Mouse (Mus musculus) midbrain, embryonic 12.5 days (tissue): ENCODE measurements at regions not wholly inside any gene's neighbourhood (a gene's known extent, or its start where the extent isn't known, plus 50 kb on each side); places are given as distances from the start of the nearest gene placed in this dataset.

ENCODE experiments used
- ATAC-seq: fragments of 200-750 bp; cut with Nextera tagmentation; 2 replicates; pipeline ENCODE4 v1.8.0; 2017; ENCODE audit warnings: low read depth, moderate TSS enrichment, moderate library complexity; ENCODE audit not compliant: low FRiP score
- H3K27ac ChIP-seq: fragments of 300-500 bp; sonication (generic); replicated peaks from 2 replicates; pipeline ENCODE4 v1.5.1; 2016; ENCODE audit warnings: mild to moderate bottlenecking
- H3K27me3 ChIP-seq: fragments of 300-500 bp; sonication (generic); 2 replicates; pipeline ENCODE4 v1.6.1; 2016; ENCODE audit warnings: mild to moderate bottlenecking
- H3K36me3 ChIP-seq: fragments of 300-500 bp; sonication (generic); 2 replicates; pipeline ENCODE4 v1.6.1; 2016
- H3K4me1 ChIP-seq: fragments of 300-500 bp; sonication (generic); 2 replicates; pipeline ENCODE4 v1.6.1; 2016
- H3K4me2 ChIP-seq: fragments of 300-500 bp; sonication (generic); replicated peaks from 2 replicates; pipeline ENCODE4 v1.6.1; 2016; ENCODE audit warnings: mild to moderate bottlenecking, moderate library complexity
- H3K4me3 ChIP-seq: fragments of 300-500 bp; sonication (generic); 2 replicates; pipeline ENCODE4 v1.5.1; 2016; ENCODE audit warnings: mild to moderate bottlenecking
- H3K9ac ChIP-seq: fragments of 300-500 bp; sonication (generic); replicated peaks from 2 replicates; pipeline ENCODE4 v1.6.1; 2016; ENCODE audit warnings: mild to moderate bottlenecking, moderate library complexity
- H3K9me3 ChIP-seq: fragments of 300-500 bp; sonication (generic); 2 replicates; pipeline ENCODE4 v1.6.1; 2016; ENCODE audit warnings: mild to moderate bottlenecking
- WGBS: fragments of 180-500 bp; shearing (Covaris S2); methylation state at CpG from one replicate; pipeline ENCODE4 v1.1.7; 2016; 5-methylcytosine and 5-hydroxymethylcytosine counted together

- H3K27me3 ChIP-seq: no peaks in the 10 kb centered on the region
- no peaks in the 10 kb centered on the region for H3K9me3 ChIP-seq
- no peak overlapping the region for H3K9ac ChIP-seq
- H3K36me3 ChIP-seq: no peaks in the 10 kb centered on the region
- no peak for ATAC-seq
- H3K4me3 ChIP-seq: no peak overlapping the region
- H3K27ac ChIP-seq: no peak overlapping the region
- H3K4me1 ChIP-seq: no peaks in the 10 kb centered on the region
- H3K4me2 ChIP-seq: no peak overlapping the region
- WGBS: 84% methylated on average over 5 of the region's 5 CpGs
These were observed 124.4 kb upstream of the Rnd3 start for GRCm38 (mm10) chr2:51273300-51273699.

GRCm38 (mm10) chr2:51268532-51268931 is 119.6 kb upstream of the Rnd3 start:
- Histone ChIP-seq H3K4me3 (no peak overlapping the region), H3K9me3 (no peaks in the 10 kb centered on the region), H3K27ac (no peak overlapping the region), H3K9ac (no peak overlapping the region), H3K36me3 (no peaks in the 10 kb centered on the region), H3K27me3 (no peaks in the 10 kb centered on the region), H3K4me1 (no peaks in the 10 kb centered on the region), H3K4me2 (no peak overlapping the region)
- ATAC-seq: no peak
- 73% methylated on average over 2 of the region's 2 CpGs for WGBS

DNA sequence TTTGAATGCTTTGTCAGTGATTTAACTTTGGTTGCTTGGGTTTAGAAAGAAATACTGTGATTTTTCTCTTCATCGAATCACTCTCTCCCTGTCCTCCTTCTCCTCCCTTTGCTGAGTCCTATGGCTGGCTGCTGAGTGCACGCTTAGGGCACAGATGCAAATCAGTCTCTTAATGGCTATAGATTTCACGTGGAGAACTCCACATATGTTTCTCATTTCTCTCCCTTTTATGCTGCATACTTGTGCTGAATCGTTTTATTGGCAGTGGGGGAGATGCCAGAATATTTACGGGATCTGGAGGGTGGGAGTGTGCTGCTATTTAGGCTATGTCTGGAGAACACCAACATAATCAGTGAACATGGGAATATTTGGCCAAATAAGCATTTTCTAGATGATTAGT is 118.8 kb upstream of the Rnd3 start:
- no peak for ATAC-seq
- no peak overlapping the region for H3K27ac ChIP-seq
- no peak overlapping the region for H3K4me2 ChIP-seq
- H3K9ac ChIP-seq: no peak overlapping the region
- WGBS: 76% methylated on average over 5 of the region's 5 CpGs
- no peaks in the 10 kb centered on the region for H3K9me3 ChIP-seq
- H3K27me3 ChIP-seq: no peaks in the 10 kb centered on the region
- no peaks in the 10 kb centered on the region for H3K4me1 ChIP-seq
- H3K4me3 ChIP-seq: no peak overlapping the region
- no peaks in the 10 kb centered on the region for H3K36me3 ChIP-seq

- H3K27me3 ChIP-seq: no peaks in the 10 kb centered on the region
- WGBS: 77% methylated on average over 1 of the region's 1 CpGs
- no peaks in the 10 kb centered on the region for H3K36me3 ChIP-seq
- H3K4me2 ChIP-seq: no peak overlapping the region
- H3K9ac ChIP-seq: no peak overlapping the region
- no peak overlapping the region for H3K27ac ChIP-seq
- H3K9me3 ChIP-seq: no peaks in the 10 kb centered on the region
- H3K4me3 ChIP-seq: no peak overlapping the region
- ATAC-seq: no peak
- no peaks in the 10 kb centered on the region for H3K4me1 ChIP-seq
These were observed 113.6 kb upstream of the Rnd3 start for GRCm38 (mm10) chr2:51262506-51262905.

DNA sequence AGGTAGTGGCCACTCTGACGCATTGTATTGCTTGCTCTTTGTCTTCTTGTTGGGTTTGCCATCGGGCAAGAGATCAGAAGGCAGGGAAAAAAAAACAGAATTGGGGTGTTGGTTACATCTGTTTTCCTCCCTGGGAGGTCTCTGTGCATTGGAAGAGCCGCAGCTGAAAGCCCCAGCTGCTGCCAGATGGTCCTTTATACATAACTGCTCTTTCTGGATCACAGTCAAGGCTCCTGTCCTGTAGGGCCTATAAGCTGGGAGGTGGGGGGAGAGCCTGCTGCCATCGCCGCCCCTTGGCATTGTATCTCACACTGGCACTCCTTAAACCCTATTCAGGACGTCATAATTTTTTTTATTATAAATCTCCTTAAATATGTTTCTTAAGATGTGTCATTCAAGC is 101.9 kb upstream of the Rnd3 start:
- no peak overlapping the region for H3K9ac ChIP-seq
- H3K4me1 ChIP-seq: peaks cover 5% of the 10 kb centered on the region; the same call in 1 of the 2 replicates
- 49% methylated on average over 6 of the region's 6 CpGs for WGBS
- no peak overlapping the region for H3K4me2 ChIP-seq
- 0 out of 2 replicates have a peak overlapping the region, but pooled peaks have one; percentile 1 for H3K27ac ChIP-seq
- H3K36me3 ChIP-seq: no peaks in the 10 kb centered on the region
- H3K4me3 ChIP-seq: no peak overlapping the region
- no peaks in the 10 kb centered on the region for H3K9me3 ChIP-seq
- H3K27me3 ChIP-seq: no peaks in the 10 kb centered on the region
- peak; percentile 56; the same call in 1 of the 2 replicates for ATAC-seq

DNA sequence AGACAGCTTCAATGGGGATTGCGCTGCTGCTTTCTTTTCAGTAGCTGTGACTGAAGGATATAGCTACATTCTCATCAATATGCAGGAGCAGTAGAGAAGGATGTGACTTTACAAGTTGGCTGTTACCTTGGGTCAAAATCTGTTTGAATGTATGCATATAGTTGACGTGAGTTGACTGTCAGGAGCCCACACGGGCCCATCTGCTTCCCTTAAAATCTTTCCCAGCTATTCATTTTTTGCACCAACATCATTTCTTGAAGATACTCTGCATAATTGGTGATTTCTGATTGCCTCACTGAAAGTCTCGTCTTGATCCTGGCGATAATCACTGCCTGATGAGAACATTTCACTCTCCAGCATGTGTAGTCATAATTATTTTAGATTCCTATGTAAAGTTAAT is 92.7 kb upstream of the Rnd3 start:
- 65% methylated on average over 5 of the region's 5 CpGs for WGBS

DNA sequence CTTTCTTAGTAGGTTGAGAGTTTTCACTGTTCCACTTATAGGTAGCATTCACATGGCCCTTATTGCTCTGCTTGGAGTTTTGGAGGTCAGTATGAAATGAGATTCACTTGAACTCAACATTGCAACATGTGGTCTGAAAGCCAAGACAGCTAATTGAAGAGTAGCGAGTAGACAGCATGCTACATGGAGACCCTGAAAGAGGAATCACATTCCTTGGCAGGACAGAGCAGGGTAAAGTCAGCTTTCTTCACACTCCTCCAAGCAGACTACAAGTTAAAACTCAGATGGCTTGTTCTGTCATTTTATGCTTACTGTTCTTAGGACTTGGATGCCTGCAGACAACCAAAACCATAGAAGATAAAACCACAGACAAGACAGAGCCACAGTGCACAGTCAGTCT is 91.1 kb upstream of the Rnd3 start:
- H3K4me3 ChIP-seq: no peak overlapping the region
- ATAC-seq: no peak
- no peak overlapping the region for H3K4me2 ChIP-seq
- WGBS: 91% methylated on average over 1 of the region's 1 CpGs
- no peaks in the 10 kb centered on the region for H3K27me3 ChIP-seq
- peaks cover 17% of the 10 kb centered on the region; the same call in 1 of the 2 replicates for H3K4me1 ChIP-seq
- H3K36me3 ChIP-seq: no peaks in the 10 kb centered on the region
- no peaks in the 10 kb centered on the region for H3K9me3 ChIP-seq
- no peak overlapping the region for H3K9ac ChIP-seq
- H3K27ac ChIP-seq: no peak overlapping the region

More for the DNA sequence above, 92.7 kb upstream of the Rnd3 start:
- peaks cover 17% of the 10 kb centered on the region; the same call in 1 of the 2 replicates for H3K4me1 ChIP-seq
- H3K27ac ChIP-seq: no peak overlapping the region
- H3K36me3 ChIP-seq: no peaks in the 10 kb centered on the region
- no peak overlapping the region for H3K9ac ChIP-seq
- no peaks in the 10 kb centered on the region for H3K27me3 ChIP-seq
- no peak for ATAC-seq
- no peak overlapping the region for H3K4me3 ChIP-seq
- H3K4me2 ChIP-seq: no peak overlapping the region
- H3K9me3 ChIP-seq: no peaks in the 10 kb centered on the region

DNA sequence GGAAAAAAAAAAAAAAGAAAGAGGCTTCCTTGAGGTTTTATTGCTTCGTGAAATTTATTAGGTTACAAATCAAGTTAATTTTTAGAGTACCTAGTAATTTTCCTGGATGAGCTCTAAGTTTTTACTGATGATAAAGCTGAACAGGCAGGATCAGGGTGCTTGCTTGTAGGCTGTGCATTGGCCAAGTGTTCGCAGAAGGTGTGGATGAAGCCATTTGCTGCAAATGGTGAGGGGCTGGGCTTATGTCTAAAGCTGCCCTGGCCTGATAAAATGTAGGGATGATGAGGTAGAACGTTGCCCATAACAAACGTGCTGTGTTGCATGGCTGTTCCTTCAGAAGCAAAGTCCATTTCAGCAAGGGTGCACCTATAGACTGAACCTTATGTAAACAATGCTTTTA is 90.1 kb upstream of the Rnd3 start:
- Histone ChIP-seq H3K36me3 (no peaks in the 10 kb centered on the region), H3K4me3 (no peak overlapping the region), H3K27ac (peak overlapping the region; percentile 32; the same call in 1 of the 2 replicates), H3K4me1 (peaks cover 17% of the 10 kb centered on the region; the same call in 1 of the 2 replicates), H3K4me2 (no peak overlapping the region), H3K9ac (no peak overlapping the region), H3K9me3 (no peaks in the 10 kb centered on the region), H3K27me3 (no peaks in the 10 kb centered on the region)
- WGBS: 65% methylated on average over 4 of the region's 4 CpGs
- ATAC-seq: no peak

- Histone ChIP-seq H3K4me2 (peak overlapping the region; percentile 39), H3K9me3 (no peaks in the 10 kb centered on the region), H3K4me3 (0 out of 2 replicates have a peak overlapping the region, but pooled peaks have one; percentile 1), H3K36me3 (no peaks in the 10 kb centered on the region), H3K4me1 (peaks cover 17% of the 10 kb centered on the region; the same call in 1 of the 2 replicates), H3K27ac (peak overlapping the region; percentile 32; the same call in 1 of the 2 replicates), H3K27me3 (no peaks in the 10 kb centered on the region), H3K9ac (no peak overlapping the region)
- WGBS: 9% methylated on average over 16 of the region's 16 CpGs
- peak; percentile 75 for ATAC-seq
These were observed 89.4 kb upstream of the Rnd3 start for GRCm38 (mm10) chr2:51238131-51238931.

- Histone ChIP-seq H3K4me2 (no peak overlapping the region), H3K27ac (peak overlapping the region; percentile 54), H3K27me3 (no peaks in the 10 kb centered on the region), H3K36me3 (no peaks in the 10 kb centered on the region), H3K9me3 (no peaks in the 10 kb centered on the region), H3K4me3 (no peak overlapping the region), H3K4me1 (peaks cover 17% of the 10 kb centered on the region; the same call in 1 of the 2 replicates), H3K9ac (no peak overlapping the region)
- WGBS: 84% methylated on average over 10 of the region's 10 CpGs
- ATAC-seq: no peak
These were observed 88.5 kb upstream of the Rnd3 start for GRCm38 (mm10) chr2:51237451-51237850.

GRCm38 (mm10) chr2:51236852-51237251 is 87.9 kb upstream of the Rnd3 start:
- Histone ChIP-seq H3K27ac (no peak overlapping the region), H3K4me2 (no peak overlapping the region), H3K36me3 (no peaks in the 10 kb centered on the region), H3K27me3 (no peaks in the 10 kb centered on the region), H3K4me1 (peaks cover 17% of the 10 kb centered on the region; the same call in 1 of the 2 replicates), H3K4me3 (no peak overlapping the region), H3K9ac (no peak overlapping the region), H3K9me3 (no peaks in the 10 kb centered on the region)
- ATAC-seq: no peak
- 78% methylated on average over 3 of the region's 3 CpGs for WGBS

DNA sequence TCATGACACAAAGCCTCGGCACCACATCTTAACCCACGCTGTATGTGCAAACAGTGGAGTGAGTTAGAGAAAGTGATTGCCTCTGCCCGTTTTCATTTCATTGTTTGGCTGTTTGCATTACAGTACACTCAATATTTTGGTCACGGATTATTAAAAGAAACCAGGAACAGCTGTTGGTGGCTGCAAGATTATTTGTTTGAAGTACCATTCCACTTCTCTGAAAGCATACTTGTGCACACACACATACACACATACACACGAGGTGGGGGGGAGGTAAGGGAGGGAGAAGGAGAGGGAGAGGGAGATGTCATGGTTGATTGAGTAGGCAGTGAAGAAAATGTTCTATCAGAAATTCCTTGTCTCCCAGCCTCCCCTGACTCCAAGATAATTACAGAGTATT is 85.5 kb upstream of the Rnd3 start:
- Histone ChIP-seq H3K4me2 (no peak overlapping the region), H3K36me3 (no peaks in the 10 kb centered on the region), H3K4me1 (peaks cover 12% of the 10 kb centered on the region; the same call in 1 of the 2 replicates), H3K27me3 (no peaks in the 10 kb centered on the region), H3K9ac (no peak overlapping the region), H3K4me3 (no peak overlapping the region), H3K27ac (no peak overlapping the region), H3K9me3 (no peaks in the 10 kb centered on the region)
- ATAC-seq: no peak
- 64% methylated on average over 5 of the region's 5 CpGs for WGBS
